Mouse (Mus musculus): ENCODE results near the gene Apoc2. TPM values are rescaled to one million over a fixed set of nuclear protein-coding genes. Genes with fewer than 3 reads are reported as not detected.

The Apoc2 gene
- polyA plus RNA-seq, 1 experiment from 2014 or later: 0.78 TPM

- 0 out of 2 replicates have a peak, but pooled peaks cover 4% of the 10 kb centered on the region for H3K4me1 ChIP-seq (ENCODE audit: control insufficient read depth, insufficient read depth, low read length)
- no peak for DNase-seq (ENCODE audit: low spot score)
- peak overlapping the region; percentile 88 for H3K27ac ChIP-seq (replicated peaks; ENCODE audit: low read depth, low read length)
- H3K36me3 ChIP-seq (ENCODE audit: control insufficient read depth, insufficient read depth, low read length): peaks cover 55% of the 10 kb centered on the region
- ATAC-seq (ENCODE audit: low read depth): no peak
- H3K27me3 ChIP-seq (replicated peaks; ENCODE audit: control insufficient read depth, insufficient read depth, low read length): no peaks in the 10 kb centered on the region
- H3K4me3 ChIP-seq (ENCODE audit: low read depth, low read length): peak overlapping the region; percentile 37
- peak overlapping the region; percentile 57 for H3K9ac ChIP-seq (ENCODE audit: low read depth, low read length)
- peak overlapping the region; percentile 65 for H3K4me2 ChIP-seq (ENCODE audit: low read depth, low read length)
- peaks cover 9% of the 10 kb centered on the region for H3K9me3 ChIP-seq (ENCODE audit: control insufficient read depth, low read length)
- WGBS: 6% methylated on average over 18 of the region's 18 CpGs
Measured at GRCm38 (mm10) chr7:19716055-19716682, 38.4 kb upstream of the Apoc2 start.

- H3K9me3 ChIP-seq (ENCODE audit: control insufficient read depth, low read length): peaks cover 2% of the 10 kb centered on the region; the same call in 1 of the 2 replicates
- peaks cover 53% of the 10 kb centered on the region for H3K36me3 ChIP-seq (ENCODE audit: control insufficient read depth, insufficient read depth, low read length)
- 0 out of 2 replicates have a peak, but pooled peaks cover 4% of the 10 kb centered on the region for H3K4me1 ChIP-seq (ENCODE audit: control insufficient read depth, insufficient read depth, low read length)
- 0% methylated on average over 32 of the region's 59 CpGs for WGBS
- H3K4me2 ChIP-seq (ENCODE audit: low read depth, low read length): peak within 1 kb of the TSS; percentile 90
- DNase-seq (ENCODE audit: low spot score): peak; percentile 100
- H3K9ac ChIP-seq (ENCODE audit: low read depth, low read length): peak within 1 kb of the TSS; percentile 97
- peak within 1 kb of the TSS; percentile 88 for H3K27ac ChIP-seq (replicated peaks; ENCODE audit: low read depth, low read length)
- ATAC-seq (ENCODE audit: low read depth): peak; percentile 99
- peak within 1 kb of the TSS; percentile 87 for H3K4me3 ChIP-seq (ENCODE audit: low read depth, low read length)
- no peaks in the 10 kb centered on the region for H3K27me3 ChIP-seq (replicated peaks; ENCODE audit: control insufficient read depth, insufficient read depth, low read length)
Measured at GRCm38 (mm10) chr7:19715239-19716054, 37.7 kb upstream of the Apoc2 start, which contains the start of gene Tomm40. Tomm40 (minus strand) TSS chr7:19715438.

- H3K36me3 ChIP-seq (ENCODE audit: control insufficient read depth, insufficient read depth, low read length): peaks cover 52% of the 10 kb centered on the region
- H3K4me1 ChIP-seq (ENCODE audit: control insufficient read depth, insufficient read depth, low read length): 0 out of 2 replicates have a peak, but pooled peaks cover 4% of the 10 kb centered on the region
- no peaks in the 10 kb centered on the region for H3K9me3 ChIP-seq (ENCODE audit: control insufficient read depth, low read length)
- peak overlapping the region; percentile 75 for H3K27ac ChIP-seq (replicated peaks; ENCODE audit: low read depth, low read length)
- peak overlapping the region; percentile 87 for H3K4me3 ChIP-seq (ENCODE audit: low read depth, low read length)
- ATAC-seq (ENCODE audit: low read depth) (no peak), DNase-seq (ENCODE audit: low spot score) (no peak)
- no peaks in the 10 kb centered on the region for H3K27me3 ChIP-seq (replicated peaks; ENCODE audit: control insufficient read depth, insufficient read depth, low read length)
- peak overlapping the region; percentile 97 for H3K9ac ChIP-seq (ENCODE audit: low read depth, low read length)
- under 1% methylated on average over 34 of the region's 39 CpGs for WGBS
- H3K4me2 ChIP-seq (ENCODE audit: low read depth, low read length): peak overlapping the region; percentile 90
Measured at GRCm38 (mm10) chr7:19714836-19715235, 37.1 kb upstream of the Apoc2 start.

GRCm38 (mm10) chr7:19713598-19713997 is 35.9 kb upstream of the Apoc2 start:
- H3K27ac ChIP-seq (replicated peaks; ENCODE audit: low read depth, low read length): no peak overlapping the region
- DNase-seq (ENCODE audit: low spot score) (no peak), ATAC-seq (ENCODE audit: low read depth) (no peak)
- H3K36me3 ChIP-seq (ENCODE audit: control insufficient read depth, insufficient read depth, low read length): peaks cover 52% of the 10 kb centered on the region
- no peak overlapping the region for H3K4me3 ChIP-seq (ENCODE audit: low read depth, low read length)
- 86% methylated on average over 9 of the region's 9 CpGs for WGBS
- H3K4me2 ChIP-seq (ENCODE audit: low read depth, low read length): no peak overlapping the region
- H3K27me3 ChIP-seq (replicated peaks; ENCODE audit: control insufficient read depth, insufficient read depth, low read length): no peaks in the 10 kb centered on the region
- no peaks in the 10 kb centered on the region for H3K9me3 ChIP-seq (ENCODE audit: control insufficient read depth, low read length)
- 0 out of 2 replicates have a peak, but pooled peaks cover 4% of the 10 kb centered on the region for H3K4me1 ChIP-seq (ENCODE audit: control insufficient read depth, insufficient read depth, low read length)
- no peak overlapping the region for H3K9ac ChIP-seq (ENCODE audit: low read depth, low read length)

- Histone ChIP-seq H3K4me2 (ENCODE audit: low read depth, low read length) (no peak overlapping the region), H3K4me3 (ENCODE audit: low read depth, low read length) (no peak overlapping the region), H3K27ac (replicated peaks; ENCODE audit: low read depth, low read length) (no peak overlapping the region), H3K36me3 (ENCODE audit: control insufficient read depth, insufficient read depth, low read length) (peaks cover 53% of the 10 kb centered on the region), H3K9me3 (ENCODE audit: control insufficient read depth, low read length) (no peaks in the 10 kb centered on the region), H3K4me1 (ENCODE audit: control insufficient read depth, insufficient read depth, low read length) (0 out of 2 replicates have a peak, but pooled peaks cover 4% of the 10 kb centered on the region), H3K27me3 (replicated peaks; ENCODE audit: control insufficient read depth, insufficient read depth, low read length) (no peaks in the 10 kb centered on the region), H3K9ac (ENCODE audit: low read depth, low read length) (no peak overlapping the region)
- ATAC-seq (ENCODE audit: low read depth) (no peak), DNase-seq (ENCODE audit: low spot score) (no peak)
- 45% methylated on average over 4 of the region's 4 CpGs for WGBS
Measured at GRCm38 (mm10) chr7:19713196-19713595, 35.5 kb upstream of the Apoc2 start.

GRCm38 (mm10) chr7:19712414-19712813 is 34.7 kb upstream of the Apoc2 start:
- no peak overlapping the region for H3K4me3 ChIP-seq (ENCODE audit: low read depth, low read length)
- DNase-seq (ENCODE audit: low spot score) (no peak), ATAC-seq (ENCODE audit: low read depth) (no peak)
- no peak overlapping the region for H3K9ac ChIP-seq (ENCODE audit: low read depth, low read length)
- WGBS: 74% methylated on average over 4 of the region's 4 CpGs
- no peak overlapping the region for H3K4me2 ChIP-seq (ENCODE audit: low read depth, low read length)
- no peaks in the 10 kb centered on the region for H3K9me3 ChIP-seq (ENCODE audit: control insufficient read depth, low read length)
- H3K4me1 ChIP-seq (ENCODE audit: control insufficient read depth, insufficient read depth, low read length): 0 out of 2 replicates have a peak, but pooled peaks cover 4% of the 10 kb centered on the region
- H3K27me3 ChIP-seq (replicated peaks; ENCODE audit: control insufficient read depth, insufficient read depth, low read length): no peaks in the 10 kb centered on the region
- peaks cover 60% of the 10 kb centered on the region for H3K36me3 ChIP-seq (ENCODE audit: control insufficient read depth, insufficient read depth, low read length)
- no peak overlapping the region for H3K27ac ChIP-seq (replicated peaks; ENCODE audit: low read depth, low read length)

GRCm38 (mm10) chr7:19710650-19711049 is 32.9 kb upstream of the Apoc2 start:
- no peak for ATAC-seq (ENCODE audit: low read depth)

GRCm38 (mm10) chr7:19705271-19705670 is 27.5 kb upstream of the Apoc2 start:
- WGBS: 93% methylated on average over 7 of the region's 7 CpGs
- no peak for DNase-seq (ENCODE audit: low spot score)
- peaks cover 63% of the 10 kb centered on the region for H3K36me3 ChIP-seq (ENCODE audit: control insufficient read depth, insufficient read depth, low read length)

More at GRCm38 (mm10) chr7:19710650-19711049, 32.9 kb upstream of the Apoc2 start:
- no peak overlapping the region for H3K4me3 ChIP-seq (ENCODE audit: low read depth, low read length)
- no peaks in the 10 kb centered on the region for H3K27me3 ChIP-seq (replicated peaks; ENCODE audit: control insufficient read depth, insufficient read depth, low read length)
- H3K4me1 ChIP-seq (ENCODE audit: control insufficient read depth, insufficient read depth, low read length): no peaks in the 10 kb centered on the region
- H3K4me2 ChIP-seq (ENCODE audit: low read depth, low read length): no peak overlapping the region
- no peak for DNase-seq (ENCODE audit: low spot score)
- no peak overlapping the region for H3K9ac ChIP-seq (ENCODE audit: low read depth, low read length)
- no peaks in the 10 kb centered on the region for H3K9me3 ChIP-seq (ENCODE audit: control insufficient read depth, low read length)
- no peak overlapping the region for H3K27ac ChIP-seq (replicated peaks; ENCODE audit: low read depth, low read length)
- WGBS: 93% methylated on average over 9 of the region's 10 CpGs
- peaks cover 67% of the 10 kb centered on the region for H3K36me3 ChIP-seq (ENCODE audit: control insufficient read depth, insufficient read depth, low read length)

More at GRCm38 (mm10) chr7:19705271-19705670, 27.5 kb upstream of the Apoc2 start:
- Histone ChIP-seq H3K4me2 (ENCODE audit: low read depth, low read length) (no peak overlapping the region), H3K4me3 (ENCODE audit: low read depth, low read length) (no peak overlapping the region), H3K9ac (ENCODE audit: low read depth, low read length) (no peak overlapping the region), H3K27ac (replicated peaks; ENCODE audit: low read depth, low read length) (no peak overlapping the region), H3K9me3 (ENCODE audit: control insufficient read depth, low read length) (no peaks in the 10 kb centered on the region), H3K27me3 (replicated peaks; ENCODE audit: control insufficient read depth, insufficient read depth, low read length) (no peaks in the 10 kb centered on the region), H3K4me1 (ENCODE audit: control insufficient read depth, insufficient read depth, low read length) (no peaks in the 10 kb centered on the region)
- ATAC-seq (ENCODE audit: low read depth): no peak

All from embryonic facial prominence, embryonic 14.5 days (tissue).